Mouse (Mus musculus) adrenal gland, postnatal 4 days (tissue): ENCODE measurements at regions not wholly inside any gene's neighbourhood (a gene's known extent, or its start where the extent isn't known, plus 50 kb on each side); places are given as distances from the start of the nearest gene placed in this dataset.

ENCODE experiments used
- DNase-seq, 2 experiments: peaks; one replicate each; pipeline ENCODE4 v3.0.0; 2021 to 2022; ENCODE audit warnings: low spot score in 2 of 2, mixed read lengths in 2 of 2

GRCm38 (mm10) chr13:71507421-71507931, 456.0 kb downstream of the Irx1 start:
- no peak for DNase-seq

DNA sequence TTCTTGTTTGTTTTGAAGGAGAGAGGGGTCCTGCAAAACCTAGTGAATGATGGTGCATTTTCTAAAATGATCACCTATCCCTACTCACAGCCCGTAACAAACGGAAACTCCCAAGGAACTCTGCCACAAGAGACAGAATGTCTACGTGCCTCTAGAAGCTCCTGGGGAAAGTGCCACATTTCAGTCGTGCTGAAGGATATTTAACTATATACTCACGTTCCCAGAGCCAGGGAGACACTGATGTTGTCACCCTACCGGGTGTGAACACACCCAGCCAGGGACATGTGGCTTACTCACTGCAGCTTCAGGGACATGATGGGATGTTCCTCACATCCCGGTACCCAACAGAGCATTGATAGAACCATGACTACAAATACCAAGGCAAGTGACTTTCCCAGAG, 456.7 kb downstream of the Irx1 start:
- no peak for DNase-seq

GRCm38 (mm10) chr13:71489773-71490172, 473.8 kb downstream of the Irx1 start:
- DNase-seq, result no peak

DNA sequence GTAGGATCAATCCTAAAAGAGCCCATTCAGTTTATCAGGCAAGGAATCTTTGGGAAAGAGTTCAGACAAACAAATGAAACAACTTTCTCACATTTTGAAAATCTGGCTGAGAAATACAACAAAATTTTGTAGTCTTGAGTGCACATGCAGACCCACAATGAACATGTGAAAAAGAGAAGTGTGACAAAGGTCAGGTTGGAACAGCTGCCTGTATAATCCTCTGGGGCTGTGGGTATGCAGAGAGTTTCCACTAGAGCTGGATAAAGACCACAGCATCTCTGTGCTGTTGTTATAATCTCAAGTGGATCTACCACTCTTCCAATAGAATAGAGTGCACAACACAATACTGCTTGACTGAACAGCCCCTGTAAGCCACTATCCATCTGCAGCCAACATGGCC, 482.3 kb downstream of the Irx1 start:
- DNase-seq, result no peak

DNA sequence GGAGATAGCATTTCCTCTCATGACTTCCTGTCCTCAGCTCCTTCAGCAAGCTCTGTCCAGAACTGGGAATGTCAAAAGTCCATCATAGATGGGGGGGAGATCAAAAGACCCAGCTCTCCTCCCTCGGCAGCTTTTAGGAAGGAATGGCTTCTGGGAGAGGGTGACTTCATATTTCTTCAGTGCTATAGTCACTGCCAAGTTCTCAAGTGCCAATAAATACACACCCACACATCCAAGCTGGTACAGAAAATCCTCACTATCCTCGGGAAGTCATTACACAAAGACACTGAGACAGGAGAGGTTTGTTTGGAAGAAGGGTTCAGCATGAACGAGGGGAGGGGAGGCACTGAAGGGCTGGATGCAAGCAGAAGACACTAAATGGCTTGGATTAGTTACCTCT, 502.0 kb downstream of the Irx1 start:
- no peak for DNase-seq

GRCm38 (mm10) chr13:71460607-71461006, 502.9 kb downstream of the Irx1 start:
- DNase-seq, result no peak

GRCm38 (mm10) chr13:71460097-71460496, 503.4 kb downstream of the Irx1 start:
- DNase-seq, result no peak

GRCm38 (mm10) chr13:71459022-71459536, 504.4 kb downstream of the Irx1 start:
- DNase-seq, result no peak

- peak; percentile 39 to 48 for DNase-seq
Observed at GRCm38 (mm10) chr13:71458061-71458935, 505.2 kb downstream of the Irx1 start.

GRCm38 (mm10) chr13:71457550-71457949, 506.0 kb downstream of the Irx1 start:
- DNase-seq, result no peak

DNA sequence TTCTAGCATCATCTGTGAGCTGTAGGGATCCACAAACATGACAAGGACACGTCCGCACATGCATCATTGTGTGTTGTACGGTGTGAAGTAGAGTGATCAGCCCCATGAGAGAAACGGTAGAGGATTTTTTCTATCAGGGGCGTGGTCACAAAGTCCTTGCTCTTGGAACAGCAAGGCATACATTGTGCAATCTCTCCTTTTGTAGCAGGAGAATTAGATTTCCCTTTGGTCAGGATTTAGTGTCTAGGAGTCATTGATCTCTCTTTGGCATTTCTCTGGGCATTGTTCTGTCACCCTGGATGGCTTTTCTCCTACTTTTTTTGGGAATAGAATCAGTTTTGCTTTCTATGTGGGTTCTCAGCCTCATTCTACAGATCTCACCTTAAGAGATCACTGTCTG, 511.3 kb downstream of the Irx1 start:
- no peak for DNase-seq

- no peak for DNase-seq
Observed at GRCm38 (mm10) chr13:71437601-71438099, 525.9 kb downstream of the Irx1 start.

DNA sequence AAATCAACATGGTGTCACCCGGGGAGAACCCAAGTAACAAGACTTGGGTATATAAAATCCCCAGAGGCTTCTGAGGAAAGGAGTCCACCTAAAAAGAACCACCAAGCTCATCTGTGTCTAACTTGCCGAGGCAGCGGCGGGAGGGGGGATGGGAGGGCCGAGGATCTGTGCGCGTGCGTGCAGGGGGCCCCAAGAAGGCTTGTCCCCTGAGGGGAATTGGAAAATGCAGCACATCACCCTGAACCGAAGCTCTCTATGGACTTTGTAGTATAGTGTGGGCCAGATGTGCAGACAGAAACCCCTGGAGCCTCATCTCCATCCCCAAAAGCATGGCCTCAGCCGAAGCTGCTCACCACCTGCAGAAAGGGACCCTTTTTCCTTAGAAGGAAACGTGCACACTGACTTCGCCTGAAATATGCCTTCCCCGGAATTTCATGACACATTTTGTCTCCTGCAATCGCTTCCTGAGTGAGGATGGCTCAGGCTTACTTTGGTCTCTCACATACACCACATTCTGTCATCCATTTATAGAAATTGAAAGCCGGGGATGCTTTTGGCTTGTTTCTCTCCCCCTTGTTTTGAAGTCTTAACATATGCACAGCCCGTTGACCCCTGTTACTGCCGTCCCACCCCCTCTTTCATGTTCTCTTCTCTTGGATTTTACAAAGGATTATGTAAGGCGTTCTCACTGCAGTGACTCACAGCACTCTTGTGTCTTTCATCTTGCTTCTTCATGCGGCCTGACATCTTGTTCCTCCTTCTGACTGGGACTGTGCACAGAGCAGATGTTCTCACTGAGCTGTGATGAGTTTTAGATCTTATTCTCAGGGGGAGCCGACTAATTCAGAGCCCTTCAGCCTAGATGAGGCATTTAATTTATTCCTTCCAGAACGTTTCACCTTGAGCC, 559.6 kb downstream of the Irx1 start:
- DNase-seq, result no peak

- no peak for DNase-seq
Observed at GRCm38 (mm10) chr13:71393716-71394309, 552.2 kb upstream of the Adamts16 start.

DNA sequence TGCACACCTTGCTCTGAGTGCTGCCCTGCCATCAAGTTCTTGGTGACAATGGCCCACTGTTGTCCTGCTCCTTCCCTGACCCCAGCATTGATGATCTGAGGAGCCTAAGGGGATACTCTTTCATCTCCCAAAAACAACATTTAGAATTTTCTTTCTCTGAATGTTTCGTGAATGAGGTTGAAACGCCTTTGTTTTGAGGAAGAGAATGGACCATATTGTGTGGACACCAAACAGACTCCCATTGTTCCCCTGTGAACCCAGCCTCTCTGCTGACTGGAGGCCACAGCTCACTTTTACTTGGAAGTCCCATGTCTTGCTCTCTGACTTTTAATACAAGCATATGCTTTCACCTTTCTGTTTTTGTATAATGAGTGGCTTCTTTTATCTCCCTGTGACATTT, 537.0 kb upstream of the Adamts16 start:
- no peak for DNase-seq

- DNase-seq, result no peak
Observed at GRCm38 (mm10) chr13:71375909-71376606, 534.4 kb upstream of the Adamts16 start.

GRCm38 (mm10) chr13:71372701-71373685, 531.4 kb upstream of the Adamts16 start:
- no peak for DNase-seq

GRCm38 (mm10) chr13:71369832-71370231, 528.2 kb upstream of the Adamts16 start:
- DNase-seq, result no peak

GRCm38 (mm10) chr13:71365261-71365660, 523.6 kb upstream of the Adamts16 start:
- no peak for DNase-seq
